Mouse (Mus musculus): ENCODE measurements around the gene AL732309.1. TPM values are rescaled to one million over a fixed set of nuclear protein-coding genes. Genes with fewer than 3 reads are reported as not detected.

Gene AL732309.1
- total RNA-seq, 2 experiments from 2014 or later, result 4.9 to 15.3 TPM

DNA sequence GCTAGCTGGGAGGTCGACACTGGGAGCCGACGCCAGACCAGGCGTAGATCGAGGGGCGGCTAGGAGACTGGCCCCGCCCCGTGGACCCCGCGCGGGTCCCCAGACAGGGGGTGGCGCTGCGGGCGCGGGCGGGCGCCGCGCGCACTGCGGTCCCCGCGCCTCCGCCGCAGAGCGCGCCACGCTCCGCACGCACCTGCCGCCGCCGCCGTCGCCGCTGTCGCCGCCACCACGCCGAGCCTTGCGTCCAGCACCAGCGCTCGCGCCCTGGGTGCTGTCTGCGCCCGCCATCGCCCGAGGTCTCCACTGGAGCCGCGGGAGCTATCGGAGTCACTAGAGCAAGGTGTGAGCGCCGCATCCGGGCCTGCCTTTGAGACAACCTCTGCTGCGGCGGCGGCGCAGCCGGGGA is 4.6 kb downstream of the AL732309.1 start, which contains the start of the genes Rnf208 and Cysrt1:
Gene Rnf208 (plus strand): TSS at position 155 of the 406 bp plus-strand sequence.
Gene Cysrt1 (minus strand): TSS at position 352 of the 406 bp plus-strand sequence.
- no peak for ATAC-seq (replicated peaks; ENCODE audit: low FRiP score, low TSS enrichment, poor library complexity, severe bottlenecking)

- no peak for ATAC-seq (replicated peaks; ENCODE audit: low FRiP score, low TSS enrichment, poor library complexity, severe bottlenecking)
These were observed 5.3 kb downstream of the AL732309.1 start for GRCm38 (mm10) chr2:25241438-25241775.

GRCm38 (mm10) chr2:25240723-25241437 is 5.8 kb downstream of the AL732309.1 start:
- peak; percentile 74 for ATAC-seq (replicated peaks; ENCODE audit: low FRiP score, low TSS enrichment, poor library complexity, severe bottlenecking)

GRCm38 (mm10) chr2:25240310-25240709 is 6.4 kb downstream of the AL732309.1 start:
- ATAC-seq (replicated peaks; ENCODE audit: low FRiP score, low TSS enrichment, poor library complexity, severe bottlenecking), result no peak

- no peak for ATAC-seq (replicated peaks; ENCODE audit: low FRiP score, low TSS enrichment, poor library complexity, severe bottlenecking)
These were observed 6.9 kb downstream of the AL732309.1 start for GRCm38 (mm10) chr2:25239766-25240165.

DNA sequence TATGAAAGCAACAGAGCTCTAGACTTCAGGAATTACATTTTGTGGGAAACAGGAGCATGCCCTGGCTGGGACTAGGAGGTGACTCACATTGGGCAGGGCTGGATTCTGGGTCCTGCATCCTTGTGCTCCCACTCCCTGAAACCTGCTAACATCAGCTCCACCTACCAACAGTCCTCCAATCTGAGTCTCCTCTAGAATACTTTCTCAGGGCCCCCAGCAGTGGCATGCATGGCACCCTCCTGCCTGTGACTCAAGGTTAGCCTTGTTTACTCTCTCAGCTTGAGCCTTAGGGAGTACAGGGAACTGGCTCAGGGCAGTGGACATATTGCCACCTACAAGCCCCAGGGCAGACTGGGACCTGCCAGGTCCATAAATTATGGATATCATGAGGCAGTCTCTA is 8.6 kb downstream of the AL732309.1 start:
- no peak for ATAC-seq (replicated peaks; ENCODE audit: low FRiP score, low TSS enrichment, poor library complexity, severe bottlenecking)

DNA sequence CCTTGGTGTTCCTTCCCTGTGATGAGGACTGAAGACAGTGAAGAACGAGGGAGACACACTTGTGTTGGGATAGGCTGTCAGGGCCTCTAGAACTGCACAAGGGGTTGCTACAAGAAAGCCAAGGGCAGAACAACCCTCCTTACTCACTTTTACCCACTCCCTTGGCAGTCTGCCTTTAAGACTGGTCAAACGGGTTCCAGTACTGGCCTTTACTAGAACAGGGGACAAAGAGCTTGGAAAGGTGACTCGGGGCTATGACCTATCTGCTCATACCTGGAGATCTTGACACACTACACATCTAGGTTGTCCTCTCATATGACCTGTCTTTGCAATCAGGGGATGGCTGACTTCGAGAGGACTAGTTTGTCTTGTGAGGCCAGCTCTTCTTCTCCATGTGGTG is 9.1 kb downstream of the AL732309.1 start:
- no peak for ATAC-seq (replicated peaks; ENCODE audit: low FRiP score, low TSS enrichment, poor library complexity, severe bottlenecking)

GRCm38 (mm10) chr2:25236614-25237013 is 10.0 kb downstream of the AL732309.1 start, which contains the start of gene Rnf224:
TSS of gene Rnf224 (minus strand) at chr2:25236787.
- no peak for ATAC-seq (replicated peaks; ENCODE audit: low FRiP score, low TSS enrichment, poor library complexity, severe bottlenecking)

DNA sequence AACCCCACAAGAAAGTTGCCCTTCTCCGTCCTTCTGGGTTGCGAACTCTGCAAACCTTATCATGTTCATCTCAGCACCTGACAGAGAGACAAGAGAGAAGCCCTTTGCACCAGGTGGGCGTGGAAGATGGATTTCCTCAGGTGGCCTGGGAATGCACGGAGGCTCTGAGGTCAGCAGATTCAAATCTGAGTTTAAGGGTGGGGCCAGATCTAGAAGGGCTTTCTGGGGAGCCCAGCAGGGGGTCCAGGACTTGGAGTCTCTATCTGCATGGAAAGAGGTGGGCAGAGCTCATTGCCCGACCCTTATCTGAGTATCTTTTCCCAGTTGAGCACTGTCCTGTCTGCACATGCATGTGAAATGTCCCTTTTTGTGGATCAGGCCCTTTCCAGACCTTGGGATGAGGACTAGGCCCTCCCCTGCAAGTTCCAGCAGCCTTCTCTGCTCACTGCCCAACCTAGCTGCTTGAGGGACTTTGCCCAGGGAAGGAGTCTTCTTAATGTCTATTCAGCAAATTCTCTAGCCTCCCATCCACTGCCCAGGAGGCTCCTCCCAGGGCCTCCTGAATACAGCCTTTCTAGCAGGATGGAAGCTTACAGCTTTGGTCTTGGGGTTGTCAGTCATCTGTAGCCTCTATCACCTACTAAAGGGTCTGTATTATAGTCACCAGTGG is 12.0 kb downstream of the AL732309.1 start:
- ATAC-seq (replicated peaks; ENCODE audit: low FRiP score, low TSS enrichment, poor library complexity, severe bottlenecking), result no peak

DNA sequence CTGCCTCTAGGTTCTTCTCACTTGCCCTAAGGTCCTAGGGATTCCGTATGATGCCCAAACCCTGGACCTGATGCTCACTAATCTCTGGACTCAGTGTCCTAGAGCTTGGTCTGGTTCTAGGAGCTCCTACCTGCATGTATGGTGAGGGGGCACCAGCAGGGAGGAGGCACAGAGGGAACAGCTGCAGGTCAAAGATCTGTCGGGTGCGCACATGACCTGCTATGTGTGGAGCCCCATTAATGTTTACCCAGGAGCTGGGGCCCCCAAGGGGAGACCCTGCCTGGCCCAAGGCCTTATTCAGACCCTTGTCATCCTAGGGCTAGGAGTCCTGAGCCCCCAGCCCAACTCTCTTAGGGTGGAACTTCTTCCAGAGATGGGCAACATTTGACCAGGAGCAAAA is 12.6 kb downstream of the AL732309.1 start, which contains the start of gene Slc34a3:
Gene Slc34a3 (minus strand): TSS at position 315 of the 400 bp plus-strand sequence.
- no peak for ATAC-seq (replicated peaks; ENCODE audit: low FRiP score, low TSS enrichment, poor library complexity, severe bottlenecking)

GRCm38 (mm10) chr2:25233421-25233820 is 13.2 kb downstream of the AL732309.1 start:
- no peak for ATAC-seq (replicated peaks; ENCODE audit: low FRiP score, low TSS enrichment, poor library complexity, severe bottlenecking)

- ATAC-seq (replicated peaks; ENCODE audit: low FRiP score, low TSS enrichment, poor library complexity, severe bottlenecking), result no peak
These were observed 15.6 kb downstream of the AL732309.1 start for GRCm38 (mm10) chr2:25231038-25231437.

GRCm38 (mm10) chr2:25230581-25230980 is 16.1 kb downstream of the AL732309.1 start:
- ATAC-seq (replicated peaks; ENCODE audit: low FRiP score, low TSS enrichment, poor library complexity, severe bottlenecking), result no peak

- ATAC-seq (replicated peaks; ENCODE audit: low FRiP score, low TSS enrichment, poor library complexity, severe bottlenecking), result no peak
These were observed 17.1 kb downstream of the AL732309.1 start for GRCm38 (mm10) chr2:25229582-25229981.

- no peak for ATAC-seq (replicated peaks; ENCODE audit: low FRiP score, low TSS enrichment, poor library complexity, severe bottlenecking)
These were observed 17.6 kb downstream of the AL732309.1 start for GRCm38 (mm10) chr2:25228995-25229530.

GRCm38 (mm10) chr2:25228431-25228889 is 18.2 kb downstream of the AL732309.1 start:
- ATAC-seq (replicated peaks; ENCODE audit: low FRiP score, low TSS enrichment, poor library complexity, severe bottlenecking), result peak; percentile 54

- ATAC-seq (replicated peaks; ENCODE audit: low FRiP score, low TSS enrichment, poor library complexity, severe bottlenecking), result no peak
These were observed 19.3 kb downstream of the AL732309.1 start for GRCm38 (mm10) chr2:25227406-25227805.

- no peak for ATAC-seq (replicated peaks; ENCODE audit: low FRiP score, low TSS enrichment, poor library complexity, severe bottlenecking)
These were observed 19.8 kb downstream of the AL732309.1 start for GRCm38 (mm10) chr2:25226864-25227263.

DNA sequence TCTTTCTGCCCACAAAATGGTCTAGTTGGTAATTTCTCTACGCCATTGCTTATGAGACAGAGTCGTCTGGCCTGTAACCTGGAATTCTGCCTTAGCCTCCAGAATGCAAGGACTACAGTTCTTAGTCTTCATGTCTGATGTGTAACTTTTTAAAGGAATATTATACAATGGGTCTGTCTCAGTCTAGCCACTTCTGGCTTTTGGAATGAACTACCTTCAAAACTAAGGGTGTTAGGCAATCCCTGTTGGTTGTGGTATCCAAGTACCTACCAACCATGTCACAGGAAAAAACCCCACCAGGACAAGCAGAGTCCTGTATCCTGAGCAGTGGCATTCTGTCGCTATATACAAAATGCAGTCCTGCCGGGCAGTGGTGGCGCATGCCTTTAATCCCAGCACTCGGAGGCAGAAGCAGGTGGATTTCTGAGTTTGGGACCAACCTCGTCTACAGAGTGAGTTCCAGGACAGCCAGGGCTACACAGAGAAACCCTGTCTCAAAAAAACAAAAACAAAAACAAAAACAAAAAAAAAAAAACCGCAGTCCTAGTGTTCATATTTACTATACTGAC is 20.8 kb downstream of the AL732309.1 start:
- no peak for ATAC-seq (replicated peaks; ENCODE audit: low FRiP score, low TSS enrichment, poor library complexity, severe bottlenecking)
